Mouse (Mus musculus) CH12.LX (cell line): ENCODE data around the gene Jmjd1c. TPM values are rescaled to one million over a fixed set of nuclear protein-coding genes. Genes with fewer than 3 reads are reported as not detected.

Source experiments
- DNase-seq: peaks from one replicate; pipeline ENCODE4 v3.0.0-alpha.2; 2013; ENCODE audit errors: extremely low read depth
- H3K27ac ChIP-seq: 2 replicates; pipeline ENCODE4 v1.5.1; 2012; ENCODE audit warnings: low read depth, mild to moderate bottlenecking, control low read depth, moderate library complexity; ENCODE audit not compliant: insufficient read depth
- H3K27me3 ChIP-seq: replicated peaks from 2 replicates; pipeline ENCODE3; 2012; ENCODE audit warnings: inconsistent platforms
- H3K36me3 ChIP-seq, 2 experiments: replicated peaks in 1 of 2; 2 replicates each; pipeline versions ENCODE3 to v1.6.1; 2012; ENCODE audit warnings: inconsistent platforms in 1 of 2, low read length in 1 of 2, mild to moderate bottlenecking in 1 of 2, mixed read lengths in 1 of 2, moderate library complexity in 1 of 2; ENCODE audit not compliant: control insufficient read depth in 1 of 2, insufficient read depth in 1 of 2
- H3K4me1 ChIP-seq, 2 experiments: 2 replicates each; pipeline ENCODE4 v1.6.1; 2012; ENCODE audit warnings: inconsistent platforms in 1 of 2, moderate library complexity in 1 of 2; ENCODE audit not compliant: insufficient read depth in 2 of 2, control insufficient read depth in 1 of 2
- H3K4me2 ChIP-seq: 2 replicates; pipeline ENCODE4 v1.6.1; 2012; ENCODE audit warnings: low read depth, mild to moderate bottlenecking, control low read depth; ENCODE audit not compliant: poor library complexity, insufficient read depth, severe bottlenecking
- H3K4me3 ChIP-seq, 3 experiments: fragments of 150-350 bp in 1 of 3; sonication (generic) in 1 of 3; replicated peaks in 1 of 3; 2 replicates each; pipeline versions ENCODE3 to v1.5.1; 2011 to 2012; ENCODE audit warnings: low read depth in 2 of 3, low read length in 2 of 3, mild to moderate bottlenecking in 2 of 3, moderate library complexity in 2 of 3, control low read depth in 1 of 3, improper control_type of control experiment in 1 of 3, inconsistent platforms in 1 of 3, mixed read lengths in 1 of 3; ENCODE audit not compliant: poor library complexity in 1 of 3
- H3K79me2 ChIP-seq: replicated peaks from 2 replicates; pipeline ENCODE4 v1.6.1; 2012; ENCODE audit warnings: mild to moderate bottlenecking, moderate library complexity; ENCODE audit not compliant: control insufficient read depth, poor library complexity, insufficient read depth, severe bottlenecking; ENCODE audit errors: extremely low read depth
- H3K9ac ChIP-seq: 2 replicates; pipeline ENCODE4 v1.6.1; 2012; ENCODE audit warnings: low read depth, mild to moderate bottlenecking, control low read depth, moderate library complexity; ENCODE audit not compliant: insufficient read depth
- H3K9me3 ChIP-seq: replicated peaks from 2 replicates; pipeline ENCODE3; 2012; ENCODE audit warnings: low read length, inconsistent platforms, mixed read lengths
- BHLHE40 ChIP-seq: IDR thresholded peaks from 2 replicates; pipeline ENCODE4 v1.6.1; 2011; ENCODE audit warnings: mild to moderate bottlenecking, low read depth, low read length, improper control_type of control experiment
- CHD1 ChIP-seq: IDR thresholded peaks from 2 replicates; pipeline ENCODE4 v1.6.1; 2012; ENCODE audit warnings: low read depth, low read length, improper control_type of control experiment, inconsistent platforms
- CHD2 ChIP-seq: IDR thresholded peaks from 2 replicates; pipeline ENCODE4 v1.6.1; 2011; ENCODE audit warnings: low read length, improper control_type of control experiment
- E2F4 ChIP-seq: IDR thresholded peaks from 2 replicates; pipeline ENCODE4 v1.6.1; 2011; ENCODE audit warnings: low read depth, low read length, improper control_type of control experiment; ENCODE audit not compliant: insufficient replicate concordance
- ELF1 ChIP-seq: IDR thresholded peaks from 2 replicates; pipeline ENCODE4 v1.6.1; 2014; ENCODE audit warnings: low read depth, mild to moderate bottlenecking, inconsistent platforms, low read length, improper control_type of control experiment
- EP300 ChIP-seq: IDR thresholded peaks from 2 replicates; pipeline ENCODE4 v1.6.1; 2011; ENCODE audit warnings: low read length, improper control_type of control experiment
- ETS1 ChIP-seq: conservative IDR thresholded peaks from 2 replicates; pipeline ENCODE4 v1.6.1; 2012; ENCODE audit warnings: low read depth, mild to moderate bottlenecking, inconsistent platforms, low read length, improper control_type of control experiment, moderate library complexity
- GABPA ChIP-seq: IDR thresholded peaks from 2 replicates; pipeline ENCODE4 v1.6.1; 2012; ENCODE audit warnings: low read depth, low read length, improper control_type of control experiment, inconsistent platforms; ENCODE audit not compliant: insufficient replicate concordance
- HCFC1 ChIP-seq: IDR thresholded peaks from 2 replicates; pipeline ENCODE4 v1.6.1; 2012; ENCODE audit warnings: low read depth, mild to moderate bottlenecking, inconsistent platforms, low read length, improper control_type of control experiment
- IRF4 ChIP-seq: IDR thresholded peaks from 2 replicates; pipeline ENCODE4 v1.6.1; 2014; ENCODE audit warnings: low read depth, mild to moderate bottlenecking, inconsistent platforms, low read length, improper control_type of control experiment
- JUN ChIP-seq: IDR thresholded peaks from 2 replicates; pipeline ENCODE4 v1.6.1; 2011; ENCODE audit warnings: low read depth, mild to moderate bottlenecking, low read length, improper control_type of control experiment, moderate library complexity; ENCODE audit not compliant: insufficient read depth
- JUND ChIP-seq: conservative IDR thresholded peaks from 2 replicates; pipeline ENCODE4 v1.6.1; 2011; ENCODE audit warnings: low read depth, low read length, improper control_type of control experiment
- KAT2A ChIP-seq: IDR thresholded peaks from 2 replicates; pipeline ENCODE4 v1.6.1; 2012; ENCODE audit warnings: low read length, improper control_type of control experiment, inconsistent platforms; ENCODE audit not compliant: insufficient replicate concordance
- MAFK ChIP-seq: IDR thresholded peaks from 2 replicates; pipeline ENCODE4 v1.6.1; 2011; ENCODE audit warnings: low read length, improper control_type of control experiment; ENCODE audit not compliant: insufficient replicate concordance
- MAX ChIP-seq: IDR thresholded peaks from 2 replicates; pipeline ENCODE4 v1.6.1; 2011; ENCODE audit warnings: low read length, improper control_type of control experiment
- MAZ ChIP-seq: IDR thresholded peaks from 2 replicates; pipeline ENCODE4 v1.6.1; 2012; ENCODE audit warnings: low read depth, mild to moderate bottlenecking, inconsistent platforms, low read length, improper control_type of control experiment, moderate library complexity
- MEF2A ChIP-seq: IDR thresholded peaks from 2 replicates; pipeline ENCODE4 v1.6.1; 2014; ENCODE audit warnings: low read depth, mild to moderate bottlenecking, inconsistent platforms, low read length, improper control_type of control experiment, borderline replicate concordance
- MXI1 ChIP-seq: IDR thresholded peaks from 2 replicates; pipeline ENCODE4 v1.6.1; 2011; ENCODE audit warnings: mild to moderate bottlenecking, low read depth, low read length, improper control_type of control experiment
- MYC ChIP-seq: IDR thresholded peaks from 2 replicates; pipeline ENCODE4 v1.6.1; 2011; ENCODE audit warnings: low read depth, mild to moderate bottlenecking, improper control_type of control experiment, low read length
- NELFE ChIP-seq: IDR thresholded peaks from 2 replicates; pipeline ENCODE4 v1.6.1; 2011; ENCODE audit warnings: low read depth, low read length, improper control_type of control experiment
- NRF1 ChIP-seq: IDR thresholded peaks from 2 replicates; pipeline ENCODE4 v1.6.1; 2014; ENCODE audit warnings: low read depth, mild to moderate bottlenecking, inconsistent platforms, low read length, improper control_type of control experiment, moderate library complexity
- PAX5 ChIP-seq: IDR thresholded peaks from 2 replicates; pipeline ENCODE4 v1.6.1; 2012; ENCODE audit warnings: low read length, inconsistent platforms, mixed read lengths
- POLR2A ChIP-seq: IDR thresholded peaks from 2 replicates; pipeline ENCODE4 v1.6.1; 2011; ENCODE audit warnings: low read depth, mild to moderate bottlenecking, improper control_type of control experiment, low read length
- POLR2AphosphoS2 ChIP-seq: IDR thresholded peaks from 2 replicates; pipeline ENCODE4 v1.6.1; 2011; ENCODE audit warnings: low read depth, low read length, improper control_type of control experiment
- RAD21 ChIP-seq: IDR thresholded peaks from 2 replicates; pipeline ENCODE4 v1.6.1; 2011; ENCODE audit warnings: low read depth, mild to moderate bottlenecking, low read length, improper control_type of control experiment, moderate library complexity
- RCOR1 ChIP-seq: conservative IDR thresholded peaks from 2 replicates; pipeline ENCODE4 v1.6.1; 2012; ENCODE audit warnings: low read depth, mild to moderate bottlenecking, inconsistent platforms, low read length, improper control_type of control experiment
- SIN3A ChIP-seq: IDR thresholded peaks from 2 replicates; pipeline ENCODE4 v1.6.1; 2012; ENCODE audit warnings: low read length, improper control_type of control experiment, inconsistent platforms
- SMC3 ChIP-seq: IDR thresholded peaks from 2 replicates; pipeline ENCODE4 v1.6.1; 2011; ENCODE audit warnings: low read depth, low read length, improper control_type of control experiment
- TBP ChIP-seq: conservative IDR thresholded peaks from 2 replicates; pipeline ENCODE4 v1.6.1; 2011; ENCODE audit warnings: low read depth, low read length, improper control_type of control experiment
- TCF12 ChIP-seq: IDR thresholded peaks from 2 replicates; pipeline ENCODE4 v1.6.1; 2014; ENCODE audit warnings: low read depth, mild to moderate bottlenecking, inconsistent platforms, low read length, improper control_type of control experiment
- UBTF ChIP-seq: IDR thresholded peaks from 2 replicates; pipeline ENCODE4 v1.6.1; 2012; ENCODE audit warnings: low read depth, mild to moderate bottlenecking, inconsistent platforms, low read length, improper control_type of control experiment, moderate library complexity
- USF1 ChIP-seq: IDR thresholded peaks from 2 replicates; pipeline ENCODE4 v1.6.1; 2014; ENCODE audit warnings: low read depth, mild to moderate bottlenecking, inconsistent platforms, low read length, improper control_type of control experiment
- USF2 ChIP-seq: conservative IDR thresholded peaks from 2 replicates; pipeline ENCODE4 v1.6.1; 2011; ENCODE audit warnings: low read depth, low read length, improper control_type of control experiment
- ZC3H11A ChIP-seq: IDR thresholded peaks from 2 replicates; pipeline ENCODE4 v1.6.1; 2012; ENCODE audit warnings: low read depth, mild to moderate bottlenecking, inconsistent platforms, low read length, improper control_type of control experiment
- ZKSCAN1 ChIP-seq: IDR thresholded peaks from 2 replicates; pipeline ENCODE4 v1.6.1; 2012; ENCODE audit warnings: low read depth, inconsistent platforms, low read length, improper control_type of control experiment, borderline replicate concordance
- ZMIZ1 ChIP-seq: IDR thresholded peaks from 2 replicates; pipeline ENCODE4 v1.6.1; 2012; ENCODE audit warnings: low read depth, mild to moderate bottlenecking, inconsistent platforms, low read length, improper control_type of control experiment
- ZNF384 ChIP-seq: IDR thresholded peaks from 2 replicates; pipeline ENCODE4 v1.6.1; 2012; ENCODE audit warnings: low read depth, low read length, improper control_type of control experiment, inconsistent platforms
- dilution Hi-C: fragments of 300-500 bp; cut with MboI; formaldehyde crosslinking; loops from 2 replicates; pipeline ENCODE4 v1.14.3; 2020; ENCODE audit warnings: low sequenced_read_pairs; ENCODE audit not compliant: extremely low pct_unique_long_range_greater_than_20kb, extremely low pct_ligation_motif_present
- in situ Hi-C: fragments of 300-500 bp; cut with MboI; formaldehyde crosslinking; loops from 3 replicates; pipeline ENCODE4 v1.14.3; 2019; ENCODE audit warnings: low sequenced_read_pairs, low pct_ligation_motif_present, low pct_unique_long_range_greater_than_20kb, mixed read lengths
- polyA plus RNA-seq: library from polyadenylated mRNA; unstranded; fragments of >175 nt; gene quantifications from 2 replicates; pipeline ENCODE4 v1.2.1, GENCODE M21; 2012; ENCODE audit warnings: low read depth; ENCODE audit not compliant: insufficient read length
- total RNA-seq, 2 experiments: library from RNA; depleted of rRNA; stranded (reverse); fragments of 300-350 nt in 1 of 2; fragments of >200 nt in 1 of 2; gene quantifications; 2 replicates each; pipeline ENCODE4 v1.2.3; 2012 to 2014

The Jmjd1c gene
- total and polyA plus RNA-seq, 3 experiments: 41.2 to 50.1 (median 41.6) TPM

DNA sequence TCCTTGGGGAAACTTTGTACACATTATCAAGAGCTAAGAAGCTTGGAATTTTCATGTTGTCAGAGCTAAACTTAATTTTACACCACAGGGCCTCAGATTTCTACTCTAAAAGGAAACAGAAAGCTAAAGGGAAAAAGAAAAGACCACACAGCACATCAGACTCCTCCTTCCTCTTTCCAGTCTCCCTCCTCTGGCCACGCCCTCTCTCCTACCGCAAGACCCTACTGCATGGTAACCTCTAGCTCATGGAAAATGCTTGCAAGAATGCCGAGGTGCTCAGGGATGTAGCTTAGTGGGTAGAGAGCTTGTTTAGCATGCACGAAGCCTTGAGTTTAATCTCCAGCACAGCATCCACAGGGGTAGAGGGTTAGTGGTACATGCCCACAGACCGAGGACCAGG lies 24.0 kb upstream of the Jmjd1c start:
- TF ChIP-seq GABPA: no peak
- no peak for TF ChIP-seq MAFK
- TF ChIP-seq ETS1: peak; percentile 71
- TF ChIP-seq POLR2A: peak; percentile 49
- peak; percentile 61; the same call in 1 of the 2 replicates for TF ChIP-seq EP300
- TF ChIP-seq USF2: no peak
- no peak for TF ChIP-seq TCF12
- no peak for TF ChIP-seq CHD1
- TF ChIP-seq MAZ: no peak
- TF ChIP-seq E2F4: no peak
- peak; percentile 76; the same call in 1 of the 2 replicates for TF ChIP-seq MXI1
- no peak for TF ChIP-seq SMC3
- TF ChIP-seq POLR2AphosphoS2: no peak
- no peak for TF ChIP-seq NRF1
- 0 out of 2 replicates have a peak, but pooled peaks have one; percentile 21 for TF ChIP-seq ELF1
- no peak for TF ChIP-seq USF1
- TF ChIP-seq JUN: no peak
- no peak for TF ChIP-seq UBTF
- no peak; the same call in 1 of the 2 replicates for TF ChIP-seq HCFC1
- TF ChIP-seq ZNF384: peak; percentile 32; the same call in 1 of the 2 replicates
- no peak for TF ChIP-seq JUND
- no peak for TF ChIP-seq RCOR1
- TF ChIP-seq RAD21: no peak
- no peak for TF ChIP-seq ZKSCAN1
- peak; percentile 51 for TF ChIP-seq MEF2A
- TF ChIP-seq BHLHE40: peak; percentile 14; the same call in 1 of the 2 replicates
- TF ChIP-seq IRF4: peak; percentile 32; the same call in 1 of the 2 replicates
- peak; percentile 50 for TF ChIP-seq MAX
- TF ChIP-seq CHD2: no peak
- no peak for TF ChIP-seq ZC3H11A
- no peak for TF ChIP-seq NELFE
- no peak for TF ChIP-seq KAT2A
- TF ChIP-seq TBP: peak; percentile 54; the same call in 1 of the 2 replicates
- TF ChIP-seq SIN3A: no peak
- TF ChIP-seq ZMIZ1: no peak
- no peak for TF ChIP-seq PAX5
- TF ChIP-seq MYC: peak; percentile 26; the same call in 1 of the 2 replicates
- Histone ChIP-seq H3K36me3 (peaks cover 0 to 7% of the 10 kb centered on the region in 2 experiments), H3K4me2 (peak overlapping the region; percentile 99), H3K27ac (peak overlapping the region; percentile 94), H3K4me1 (peaks cover 13 to 75% of the 10 kb centered on the region in 2 experiments), H3K9ac (peak overlapping the region; percentile 83), H3K4me3 (peak overlapping the region; percentile 42 to 68 (median 43)), H3K79me2 (peaks cover 84% of the 10 kb centered on the region), H3K27me3 (no peaks in the 10 kb centered on the region), H3K9me3 (no peaks in the 10 kb centered on the region)
- in situ Hi-C loops: no loop called here
- peak; percentile 89 for DNase-seq
- dilution Hi-C loops: no loop called here
